Mouse (Mus musculus) MEL (cell line): ENCODE results near the gene Pak6. TPM values are rescaled to one million over a fixed set of nuclear protein-coding genes. Genes with fewer than 3 reads are reported as not detected.
A peak's percentile ranks its signal among the peaks of the same experiment; 100 is the strongest.

Source experiments
- DNase-seq: peaks from one replicate; pipeline ENCODE4 v3.0.0; 2011; ENCODE audit warnings: low read depth, low spot score
- H3K27ac ChIP-seq: 2 replicates; pipeline ENCODE4 v1.5.1; 2012; ENCODE audit warnings: low read depth, mild to moderate bottlenecking, control low read depth, low read length, moderate library complexity; ENCODE audit not compliant: control insufficient read depth
- H3K27me3 ChIP-seq, 2 experiments: fragments of 150-350 bp in 1 of 2; sonication (generic) in 1 of 2; 2 replicates each; pipeline ENCODE4 v1.6.1; 2012; ENCODE audit warnings: low read length in 2 of 2, mild to moderate bottlenecking in 2 of 2, improper control_type of control experiment in 1 of 2, moderate library complexity in 1 of 2; ENCODE audit not compliant: insufficient read depth in 2 of 2, control insufficient read depth in 1 of 2
- H3K36me3 ChIP-seq, 2 experiments: 2 replicates each; pipeline ENCODE4 v1.6.1; 2012 to 2014; ENCODE audit warnings: low read length in 2 of 2, improper control_type of control experiment in 1 of 2, inconsistent platforms in 1 of 2, mild to moderate bottlenecking in 1 of 2; ENCODE audit not compliant: insufficient read depth in 2 of 2, control insufficient read depth in 1 of 2
- H3K4me1 ChIP-seq, 2 experiments: fragments of 150-350 bp in 1 of 2; sonication (generic) in 1 of 2; 2 replicates each; pipeline ENCODE4 v1.6.1; 2012; ENCODE audit warnings: low read length in 2 of 2, improper control_type of control experiment in 1 of 2, mild to moderate bottlenecking in 1 of 2; ENCODE audit not compliant: insufficient read depth in 2 of 2, control insufficient read depth in 1 of 2
- H3K4me3 ChIP-seq, 2 experiments: fragments of 150-350 bp in 1 of 2; sonication (generic) in 1 of 2; 2 replicates each; pipeline ENCODE4 v1.5.1; 2012; ENCODE audit warnings: low read depth in 2 of 2, low read length in 2 of 2, mild to moderate bottlenecking in 2 of 2, moderate library complexity in 2 of 2, control low read depth in 1 of 2, improper control_type of control experiment in 1 of 2; ENCODE audit not compliant: control insufficient read depth in 1 of 2, insufficient read depth in 1 of 2
- H3K79me2 ChIP-seq: 2 replicates; pipeline ENCODE4 v1.6.1; 2012; ENCODE audit warnings: mild to moderate bottlenecking, low read length, moderate library complexity; ENCODE audit not compliant: control insufficient read depth, poor library complexity, insufficient read depth
- H3K9ac ChIP-seq: 2 replicates; pipeline ENCODE4 v1.6.1; 2012; ENCODE audit warnings: low read depth, mild to moderate bottlenecking, control low read depth, low read length, moderate library complexity; ENCODE audit not compliant: control insufficient read depth, poor library complexity, severe bottlenecking
- H3K9me3 ChIP-seq: fragments of 150-350 bp; sonication (generic); replicated peaks from 2 replicates; pipeline ENCODE4 v1.6.1; 2012; ENCODE audit warnings: mild to moderate bottlenecking, low read length, improper control_type of control experiment, moderate library complexity; ENCODE audit not compliant: insufficient read depth
- BHLHE40 ChIP-seq: IDR thresholded peaks from 2 replicates; pipeline ENCODE4 v1.6.1; 2012; ENCODE audit warnings: low read depth, mild to moderate bottlenecking, inconsistent platforms, low read length, improper control_type of control experiment, borderline replicate concordance
- CHD1 ChIP-seq: IDR thresholded peaks from 2 replicates; pipeline ENCODE4 v1.6.1; 2012; ENCODE audit warnings: low read depth, mild to moderate bottlenecking, inconsistent platforms, low read length, improper control_type of control experiment
- CHD2 ChIP-seq: IDR thresholded peaks from 2 replicates; pipeline ENCODE4 v1.6.1; 2011; ENCODE audit warnings: low read length, improper control_type of control experiment
- ELF1 ChIP-seq: IDR thresholded peaks from 2 replicates; pipeline ENCODE4 v1.6.1; 2014; ENCODE audit warnings: low read depth, mild to moderate bottlenecking, inconsistent platforms, low read length, improper control_type of control experiment, moderate library complexity
- EP300 ChIP-seq, 2 experiments: IDR thresholded peaks; 2 replicates each; pipeline ENCODE4 v1.6.1; 2011; ENCODE audit warnings: improper control_type of control experiment in 2 of 2, low read length in 2 of 2, low read depth in 1 of 2, mild to moderate bottlenecking in 1 of 2
- GABPA ChIP-seq: IDR thresholded peaks from 2 replicates; pipeline ENCODE4 v1.6.1; 2012; ENCODE audit warnings: low read depth, mild to moderate bottlenecking, inconsistent platforms, low read length, improper control_type of control experiment, moderate library complexity
- HCFC1 ChIP-seq: IDR thresholded peaks from 2 replicates; pipeline ENCODE4 v1.6.1; 2012; ENCODE audit warnings: low read depth, mild to moderate bottlenecking, inconsistent platforms, low read length, improper control_type of control experiment, moderate library complexity
- MAFK ChIP-seq: IDR thresholded peaks from 2 replicates; pipeline ENCODE4 v1.6.1; 2011; ENCODE audit warnings: low read depth, mild to moderate bottlenecking, low read length, improper control_type of control experiment, borderline replicate concordance
- MAX ChIP-seq: IDR thresholded peaks from 2 replicates; pipeline ENCODE4 v1.6.1; 2011; ENCODE audit warnings: low read length, improper control_type of control experiment
- MAZ ChIP-seq: IDR thresholded peaks from 2 replicates; pipeline ENCODE4 v1.6.1; 2012; ENCODE audit warnings: low read depth, mild to moderate bottlenecking, inconsistent platforms, low read length, improper control_type of control experiment
- MXI1 ChIP-seq: IDR thresholded peaks from 2 replicates; pipeline ENCODE4 v1.6.1; 2011; ENCODE audit warnings: mild to moderate bottlenecking, low read depth, low read length, improper control_type of control experiment
- NELFE ChIP-seq: IDR thresholded peaks from 2 replicates; pipeline ENCODE4 v1.6.1; 2011; ENCODE audit warnings: low read depth, low read length, improper control_type of control experiment
- NRF1 ChIP-seq: IDR thresholded peaks from 2 replicates; pipeline ENCODE4 v1.6.1; 2014; ENCODE audit warnings: low read depth, mild to moderate bottlenecking, inconsistent platforms, low read length, improper control_type of control experiment, moderate library complexity; ENCODE audit not compliant: poor library complexity, insufficient read depth, severe bottlenecking
- POLR2A ChIP-seq, 2 experiments: IDR thresholded peaks; 2 replicates each; pipeline ENCODE4 v1.6.1; 2011 to 2012; ENCODE audit warnings: low read length in 2 of 2, mild to moderate bottlenecking in 2 of 2, control low read depth in 1 of 2, improper control_type of control experiment in 1 of 2, low read depth in 1 of 2, moderate library complexity in 1 of 2; ENCODE audit not compliant: control insufficient read depth in 1 of 2, insufficient read depth in 1 of 2, poor library complexity in 1 of 2
- POLR2AphosphoS5 ChIP-seq: IDR thresholded peaks from 2 replicates; pipeline ENCODE4 v1.6.1; 2012; ENCODE audit warnings: low read depth, borderline replicate concordance, mild to moderate bottlenecking, inconsistent platforms, low read length, moderate library complexity, mixed read lengths
- RCOR1 ChIP-seq: IDR thresholded peaks from 2 replicates; pipeline ENCODE4 v1.6.1; 2012; ENCODE audit warnings: low read depth, mild to moderate bottlenecking, inconsistent platforms, low read length, improper control_type of control experiment
- SIN3A ChIP-seq: IDR thresholded peaks from 2 replicates; pipeline ENCODE4 v1.6.1; 2012; ENCODE audit warnings: low read length, improper control_type of control experiment, inconsistent platforms
- TBP ChIP-seq: IDR thresholded peaks from 2 replicates; pipeline ENCODE4 v1.8.0; 2011; ENCODE audit warnings: low read depth, low read length, improper control_type of control experiment
- TCF12 ChIP-seq: IDR thresholded peaks from 2 replicates; pipeline ENCODE4 v1.6.1; 2014; ENCODE audit warnings: low read depth, mild to moderate bottlenecking, inconsistent platforms, low read length, improper control_type of control experiment, moderate library complexity
- UBTF ChIP-seq: IDR thresholded peaks from 2 replicates; pipeline ENCODE4 v1.6.1; 2012; ENCODE audit warnings: low read depth, mild to moderate bottlenecking, inconsistent platforms, low read length, improper control_type of control experiment, moderate library complexity, borderline replicate concordance; ENCODE audit not compliant: insufficient read depth
- ZC3H11A ChIP-seq: IDR thresholded peaks from 2 replicates; pipeline ENCODE4 v1.6.1; 2012; ENCODE audit warnings: low read depth, mild to moderate bottlenecking, inconsistent platforms, low read length, improper control_type of control experiment
- ZKSCAN1 ChIP-seq: IDR thresholded peaks from 2 replicates; pipeline ENCODE4 v1.6.1; 2012; ENCODE audit warnings: low read depth, mild to moderate bottlenecking, inconsistent platforms, low read length, improper control_type of control experiment, moderate library complexity
- ZMIZ1 ChIP-seq: IDR thresholded peaks from 2 replicates; pipeline ENCODE4 v1.6.1; 2012; ENCODE audit warnings: low read depth, mild to moderate bottlenecking, inconsistent platforms, low read length, improper control_type of control experiment, moderate library complexity
- ZNF384 ChIP-seq: IDR thresholded peaks from 2 replicates; pipeline ENCODE4 v1.6.1; 2012; ENCODE audit warnings: low read depth, mild to moderate bottlenecking, inconsistent platforms, low read length, improper control_type of control experiment
- polyA plus RNA-seq, 2 experiments: library from polyadenylated mRNA; stranded (reverse) in 1 of 2; unstranded in 1 of 2; fragments of >175 nt in 1 of 2; fragments of >200 nt in 1 of 2; gene quantifications; 2 replicates each; pipeline versions ENCODE4 v1.2.1 to v1.2.4; 2012; ENCODE audit warnings: low replicate concordance in 2 of 2, low read depth in 1 of 2; ENCODE audit not compliant: insufficient read length in 2 of 2, insufficient read depth in 1 of 2, missing spikeins in 1 of 2
- total RNA-seq: library from RNA; depleted of rRNA; stranded (reverse); fragments of 300-350 nt; gene quantifications from 2 replicates; pipeline ENCODE4 v1.2.3, GENCODE M21; 2012

Pak6 gene
- total and polyA plus RNA-seq, 3 experiments, result 25.4 to 25.9 TPM; not detected in 1

DNA sequence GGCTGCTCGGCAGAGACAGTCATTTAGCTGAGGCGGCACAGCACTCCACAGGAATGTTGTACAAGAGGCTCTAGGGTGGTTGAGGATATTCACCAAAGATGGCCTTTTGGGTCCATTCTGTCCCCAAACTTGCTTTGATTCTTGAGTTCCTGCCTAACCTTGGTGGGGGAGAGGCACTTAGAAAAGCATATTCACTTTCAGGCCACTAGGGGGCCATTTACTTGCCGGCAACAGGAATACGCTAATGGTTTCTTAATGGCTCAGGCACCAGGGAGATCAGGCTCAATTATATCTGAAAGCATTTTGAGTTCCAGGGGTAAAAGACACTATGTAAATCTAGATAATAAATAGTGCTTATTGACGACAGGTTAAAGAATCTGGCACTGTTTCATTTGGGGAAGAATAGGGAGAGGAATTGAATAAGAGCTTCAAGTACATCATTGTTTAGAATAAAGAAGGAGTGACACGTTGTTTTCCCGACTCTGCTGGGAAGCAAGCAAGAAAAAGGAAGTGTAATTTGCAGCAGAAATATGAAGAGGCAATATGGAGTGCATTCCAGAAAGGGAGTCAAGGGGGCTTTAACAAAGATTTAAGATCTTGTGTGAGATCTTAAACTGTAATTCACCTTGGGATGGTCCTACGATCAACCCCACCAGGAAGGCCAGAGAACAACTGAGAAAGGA is 80.3 kb downstream of the Pak6 start (continued):
- TF ChIP-seq HCFC1, result peak; percentile 43; the same call in 1 of the 2 replicates

DNA sequence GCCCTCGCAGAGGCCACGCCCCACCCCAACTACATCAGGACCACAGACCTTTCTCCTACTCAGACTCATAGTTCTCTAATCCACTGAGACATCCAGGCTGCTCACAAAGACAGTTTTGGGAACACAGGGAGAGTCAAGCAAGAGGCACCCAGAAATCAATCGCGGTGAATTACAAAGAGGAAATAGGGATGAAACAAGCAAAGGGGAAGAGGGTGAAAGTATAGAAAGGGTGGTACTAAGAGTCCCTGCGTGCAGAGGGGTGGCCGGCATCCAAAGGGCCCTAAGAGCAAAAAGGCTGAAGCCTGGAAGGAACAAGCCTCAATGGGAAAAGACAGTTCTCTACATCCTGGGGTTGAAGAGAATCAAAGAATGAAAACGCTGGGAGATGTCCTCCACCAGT is 81.5 kb downstream of the Pak6 start:
- Histone ChIP-seq H3K27me3 (no peaks in the 10 kb centered on the region), H3K79me2 (peaks cover 25% of the 10 kb centered on the region), H3K4me3 (peak overlapping the region; percentile 57 to 62), H3K9me3 (no peaks in the 10 kb centered on the region), H3K27ac (no peak overlapping the region), H3K36me3 (peaks cover 3 to 16% of the 10 kb centered on the region in 2 experiments; a peak in 3 of 4 replicates), H3K4me1 (peaks cover 4 to 16% of the 10 kb centered on the region in 2 experiments), H3K9ac (peak overlapping the region; percentile 59)
- TF ChIP-seq UBTF, result no peak
- no peak for TF ChIP-seq CHD1
- TF ChIP-seq BHLHE40, result no peak
- no peak for TF ChIP-seq MXI1
- no peak for TF ChIP-seq SIN3A
- TF ChIP-seq GABPA, result no peak
- TF ChIP-seq ELF1, result no peak
- TF ChIP-seq MAFK, result no peak
- TF ChIP-seq EP300 (IDR thresholded peaks at IDR 0.05; ENCODE audit: low read depth in 1 of 2, low read length in 2 of 2), result no peak
- peak; percentile 57 for DNase-seq

GRCm38 (mm10) chr2:118745232-118745884 is 82.3 kb downstream of the Pak6 start, which contains the start of gene Inafm2:
Gene Inafm2 (plus strand): TSS chr2:118745758.
- no peaks in the 10 kb centered on the region for H3K27me3 ChIP-seq
- DNase-seq, result peak; percentile 95
- H3K27ac ChIP-seq, result peak within 1 kb of the TSS; percentile 33
- H3K79me2 ChIP-seq, result peaks cover 25% of the 10 kb centered on the region
- TF ChIP-seq SIN3A (peak; percentile 100), ZKSCAN1 (no peak), NRF1 (peak; percentile 43; the same call in 1 of the 2 replicates), TCF12 (0 out of 2 replicates have a peak, but pooled peaks have one; percentile 41), MAFK (no peak), ELF1 (peak; percentile 99), HCFC1 (peak; percentile 83), POLR2AphosphoS5 (no peak), CHD2 (no peak), ZC3H11A (peak; percentile 93), GABPA (no peak; the same call in 1 of the 2 replicates), ZNF384 (no peak), RCOR1 (no peak), POLR2A (IDR thresholded peaks at IDR 0.05; ENCODE audit: control insufficient read depth in 1 of 2, insufficient read depth in 1 of 2, low read depth in 1 of 2, low read length in 2 of 2, poor library complexity in 1 of 2) (peak; percentile 54 to 60; a peak in 2 of 4 replicates), ZMIZ1 (peak; percentile 72), NELFE (peak; percentile 68), MXI1 (peak; percentile 89), UBTF (peak; percentile 97; the same call in 1 of the 2 replicates), MAZ (peak; percentile 95; the same call in 1 of the 2 replicates), TBP (no peak), MAX (peak; percentile 59; the same call in 1 of the 2 replicates), EP300 (IDR thresholded peaks at IDR 0.05; ENCODE audit: low read depth in 1 of 2, low read length in 2 of 2) (0 out of 4 replicates have a peak, but pooled peaks of 1 of the 2 experiments have one; percentile 9)
- H3K36me3 ChIP-seq, result peaks cover 3 to 13% of the 10 kb centered on the region in 2 experiments; a peak in 3 of 4 replicates
- peak within 1 kb of the TSS; percentile 81 for H3K9ac ChIP-seq
- peaks cover 2 to 13% of the 10 kb centered on the region in 2 experiments for H3K4me1 ChIP-seq
- no peaks in the 10 kb centered on the region for H3K9me3 ChIP-seq
- peak within 1 kb of the TSS; percentile 65 to 98 for H3K4me3 ChIP-seq
